Mouse (Mus musculus) CD8-positive naive resting alpha-beta T cell, adult 57 days (primary cell): ENCODE measurements around the gene Nostrin. TPM values are rescaled to one million over a fixed set of nuclear protein-coding genes. Genes with fewer than 3 reads are reported as not detected.

Experiments
- total RNA-seq: library from RNA; stranded (reverse); gene quantifications from one replicate; pipeline ENCODE4 v1.2.4, GENCODE M21; 2023

Gene Nostrin
- total RNA-seq: not detected

DNA sequence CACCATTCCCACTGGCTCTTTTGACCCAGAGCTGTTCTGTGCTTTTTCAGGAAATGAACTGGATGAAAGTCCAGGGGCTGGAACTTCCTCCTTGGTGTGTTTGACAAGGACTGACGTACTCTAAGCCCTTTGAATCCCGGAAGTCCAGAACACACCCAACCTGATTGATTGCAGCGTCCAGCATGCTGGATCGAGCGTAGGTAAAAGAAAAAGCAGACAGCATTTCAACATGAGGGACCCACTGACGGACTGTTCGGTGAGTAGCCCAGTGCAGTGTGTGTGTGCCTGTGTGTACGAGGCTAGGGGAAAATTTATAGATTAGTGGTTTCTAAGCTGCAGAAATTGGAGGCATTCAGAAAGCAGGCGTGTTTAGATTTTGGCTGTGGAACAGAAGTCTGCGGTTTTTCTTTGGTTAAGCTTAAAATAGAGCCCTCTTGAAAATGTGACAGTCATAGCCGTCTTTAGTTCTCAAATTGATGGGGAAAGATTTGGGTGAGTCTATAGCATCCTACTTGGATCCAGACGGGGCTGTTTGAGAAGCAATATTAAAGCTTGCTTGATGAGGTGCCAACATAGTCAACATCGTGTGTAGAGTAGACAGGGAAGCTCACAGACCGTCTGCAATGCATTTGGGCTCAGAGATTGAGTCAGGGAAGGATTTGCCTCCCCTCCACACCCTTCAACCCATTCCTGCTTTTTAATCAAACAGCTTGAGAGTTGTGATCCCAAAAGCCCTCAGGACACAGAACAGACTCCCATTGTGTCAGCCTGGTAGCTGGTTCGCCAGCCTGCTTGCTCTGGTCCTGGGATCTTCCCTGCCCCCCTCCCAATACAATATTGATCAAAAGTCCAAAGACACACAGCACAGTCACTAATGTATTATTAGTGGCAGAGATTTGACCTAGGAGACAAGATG is at the start of gene Nostrin:
Gene Nostrin (plus strand): TSS at position 140 of the 916 bp plus-strand sequence.

DNA sequence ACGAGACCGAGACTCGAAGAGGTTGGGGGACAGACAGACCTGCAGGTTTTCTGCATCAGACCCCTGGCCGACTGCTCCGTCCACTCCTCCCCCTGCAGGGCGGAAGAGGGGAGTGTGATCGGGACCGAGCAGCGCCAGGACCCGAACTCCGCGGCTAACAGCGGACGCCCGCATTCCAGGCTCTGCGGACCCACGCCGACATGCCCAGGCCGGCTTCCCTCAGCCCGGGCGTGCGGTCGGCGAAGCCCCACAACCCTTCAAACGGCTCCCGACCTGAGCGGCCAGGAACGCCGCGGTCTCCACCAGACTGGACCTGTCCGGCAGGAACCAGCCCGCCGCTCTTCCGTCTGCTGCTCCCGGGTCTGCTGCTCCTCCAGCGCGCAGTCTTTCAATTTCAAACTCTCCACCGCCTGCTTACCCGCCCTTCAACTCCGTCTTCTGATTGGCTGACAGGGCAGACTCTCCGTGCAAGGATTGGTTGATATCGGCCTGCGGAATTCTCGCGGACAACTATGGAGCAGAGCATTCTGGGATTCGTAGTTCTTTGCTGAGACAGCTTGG is 70.3 kb downstream of the Nostrin start, which contains the start of gene Spc25:
Gene Spc25 (minus strand): TSS at position 404 of the 561 bp plus-strand sequence.

DNA sequence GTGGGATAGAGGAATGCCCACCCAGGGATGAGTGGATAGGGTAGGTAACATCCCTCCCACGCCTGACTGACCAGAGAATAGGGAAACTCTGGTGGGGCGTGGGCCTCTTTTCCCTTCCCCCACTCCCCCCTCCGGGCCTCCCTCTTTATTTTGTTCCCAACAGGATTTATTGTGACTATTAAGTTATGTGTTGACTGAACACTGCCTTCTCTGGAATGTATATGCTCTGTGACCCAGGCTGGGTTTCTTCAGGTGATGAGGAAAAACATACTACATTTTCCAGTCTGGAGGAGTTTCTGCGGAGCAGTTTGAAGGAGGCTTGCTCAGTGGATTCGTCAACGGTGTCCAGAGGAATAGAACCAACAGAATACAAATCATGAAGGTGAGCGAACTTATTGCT is 75.2 kb downstream of the Nostrin start, which contains the start of gene G6pc2:
Gene G6pc2 (plus strand): TSS at position 301 of the 400 bp plus-strand sequence.

Other genes starting within 250 kb of the Nostrin start
- gene Spc25, start 70.4 kb downstream of the Nostrin start, total RNA-seq: 1.2 TPM
- not detected for gene G6pc2, start 75.3 kb downstream of the Nostrin start, total RNA-seq
- gene Abcb11, start 206.8 kb downstream of the Nostrin start, total RNA-seq: not detected
- not detected for gene Dhrs9, start 244.6 kb downstream of the Nostrin start, total RNA-seq